Mouse (Mus musculus): ENCODE measurements around the gene Sh3pxd2b. TPM values are rescaled to one million over a fixed set of nuclear protein-coding genes. Genes with fewer than 3 reads are reported as not detected.

The Sh3pxd2b gene
- total and polyA plus RNA-seq, 2 experiments from 2014 or later = 3.3 to 12.4 TPM

DNA sequence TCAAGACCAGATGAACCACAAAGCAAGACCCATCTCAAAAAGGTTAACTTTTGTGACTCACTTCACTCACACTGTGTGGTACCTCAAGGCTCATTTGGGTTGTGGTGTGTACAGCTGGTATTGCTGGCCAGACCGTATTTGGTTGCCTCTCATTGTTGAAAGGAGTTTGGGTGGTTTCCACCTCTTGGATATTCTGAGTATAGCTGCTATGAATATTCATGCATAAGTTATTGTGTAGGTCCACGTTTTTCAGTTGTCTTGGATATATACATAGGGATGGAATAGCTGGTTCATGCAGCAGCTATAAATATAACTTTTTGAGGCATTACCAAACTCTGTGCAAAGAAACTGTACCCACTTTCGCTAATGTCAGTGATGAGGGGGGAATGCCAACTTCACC, 95.0 kb downstream of the Sh3pxd2b start:
- Histone ChIP-seq H3K9me3 (replicated peaks; ENCODE audit: control insufficient read depth, low read length) (no peaks in the 10 kb centered on the region), H3K4me2 (ENCODE audit: low read depth, low read length) (no peak overlapping the region), H3K27me3 (ENCODE audit: control insufficient read depth, insufficient read depth, low read length) (no peaks in the 10 kb centered on the region), H3K27ac (ENCODE audit: low read depth) (no peak overlapping the region), H3K4me3 (ENCODE audit: low read depth, low read length) (no peak overlapping the region), H3K4me1 (ENCODE audit: control insufficient read depth, insufficient read depth) (no peaks in the 10 kb centered on the region), H3K9ac (replicated peaks; ENCODE audit: low read depth, low read length) (no peak overlapping the region), H3K36me3 (replicated peaks; ENCODE audit: control insufficient read depth, insufficient read depth, low read length) (no peaks in the 10 kb centered on the region)
- no peak for TF ChIP-seq EP300 (IDR thresholded peaks at IDR 0.05; ENCODE audit: low read depth)
- TF ChIP-seq CTCF (IDR thresholded peaks at IDR 0.05; ENCODE audit: low read depth) = no peak
- WGBS = 65% methylated on average over 3 of the region's 3 CpGs
- no peak for DNase-seq (ENCODE audit: low spot score)
- ATAC-seq (ENCODE audit: insufficient read depth, low read depth) = no peak

DNA sequence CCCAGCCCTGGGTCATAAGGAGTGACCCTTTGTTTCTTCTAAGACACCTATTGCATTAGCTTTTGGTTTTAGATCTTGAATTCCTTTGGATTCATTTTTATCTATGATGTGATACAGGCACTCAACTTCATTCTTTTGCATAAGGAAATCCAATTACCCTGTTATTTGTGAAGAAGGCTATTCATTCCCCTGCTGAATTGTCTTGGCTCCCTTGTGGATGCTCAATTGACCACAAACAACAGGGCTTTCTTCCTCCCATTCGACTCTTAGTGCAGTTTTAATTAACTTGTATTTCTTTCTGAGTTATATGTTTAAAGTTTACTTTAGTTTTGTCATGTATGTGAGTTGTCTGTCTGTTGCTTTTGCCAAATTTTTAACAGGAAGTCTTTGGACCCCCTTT, 96.6 kb downstream of the Sh3pxd2b start:
- 50% methylated on average over 1 of the region's 1 CpGs for WGBS
- Histone ChIP-seq H3K27me3 (ENCODE audit: control insufficient read depth, insufficient read depth, low read length) (no peaks in the 10 kb centered on the region), H3K4me3 (ENCODE audit: low read depth, low read length) (no peak overlapping the region), H3K9me3 (replicated peaks; ENCODE audit: control insufficient read depth, low read length) (no peaks in the 10 kb centered on the region), H3K27ac (ENCODE audit: low read depth) (no peak overlapping the region), H3K36me3 (replicated peaks; ENCODE audit: control insufficient read depth, insufficient read depth, low read length) (no peaks in the 10 kb centered on the region), H3K9ac (replicated peaks; ENCODE audit: low read depth, low read length) (no peak overlapping the region), H3K4me2 (ENCODE audit: low read depth, low read length) (no peak overlapping the region), H3K4me1 (ENCODE audit: control insufficient read depth, insufficient read depth) (no peaks in the 10 kb centered on the region)
- ATAC-seq (ENCODE audit: insufficient read depth, low read depth) (no peak), DNase-seq (ENCODE audit: low spot score) (no peak)
- no peak for TF ChIP-seq CTCF (IDR thresholded peaks at IDR 0.05; ENCODE audit: low read depth)
- TF ChIP-seq EP300 (IDR thresholded peaks at IDR 0.05; ENCODE audit: low read depth) = no peak

DNA sequence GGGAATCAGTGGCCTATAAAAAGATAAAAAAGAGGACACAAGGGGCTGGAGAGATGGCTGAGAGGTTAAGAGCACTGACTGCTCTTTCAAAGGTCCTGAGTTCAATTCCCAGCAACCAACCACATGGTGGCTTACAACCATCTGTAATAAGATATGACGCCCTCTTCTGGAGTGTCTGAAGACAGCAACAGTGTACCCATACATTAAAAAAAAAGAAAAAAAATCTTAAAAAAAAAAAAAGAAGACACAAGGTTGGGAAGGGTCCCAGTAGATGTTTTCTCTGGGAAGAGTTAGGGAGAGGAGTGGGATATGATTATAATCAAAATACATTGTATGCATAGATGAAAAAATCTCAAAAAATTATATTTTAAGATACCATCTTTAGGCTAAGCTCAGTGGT, 97.5 kb downstream of the Sh3pxd2b start:
- DNase-seq (ENCODE audit: low spot score) (no peak), ATAC-seq (ENCODE audit: insufficient read depth, low read depth) (no peak)
- Histone ChIP-seq H3K27me3 (ENCODE audit: control insufficient read depth, insufficient read depth, low read length) (no peaks in the 10 kb centered on the region), H3K9me3 (replicated peaks; ENCODE audit: control insufficient read depth, low read length) (no peaks in the 10 kb centered on the region), H3K4me2 (ENCODE audit: low read depth, low read length) (no peak overlapping the region), H3K36me3 (replicated peaks; ENCODE audit: control insufficient read depth, insufficient read depth, low read length) (no peaks in the 10 kb centered on the region), H3K27ac (ENCODE audit: low read depth) (no peak overlapping the region), H3K9ac (replicated peaks; ENCODE audit: low read depth, low read length) (no peak overlapping the region), H3K4me3 (ENCODE audit: low read depth, low read length) (no peak overlapping the region), H3K4me1 (ENCODE audit: control insufficient read depth, insufficient read depth) (no peaks in the 10 kb centered on the region)
- no peak for TF ChIP-seq EP300 (IDR thresholded peaks at IDR 0.05; ENCODE audit: low read depth)
- WGBS = 68% methylated on average over 1 of the region's 1 CpGs

GRCm38 (mm10) chr11:32445637-32446226, 98.1 kb downstream of the Sh3pxd2b start:
- Histone ChIP-seq H3K27ac (ENCODE audit: low read depth) (no peak overlapping the region), H3K4me2 (ENCODE audit: low read depth, low read length) (no peak overlapping the region), H3K9me3 (replicated peaks; ENCODE audit: control insufficient read depth, low read length) (no peaks in the 10 kb centered on the region), H3K36me3 (replicated peaks; ENCODE audit: control insufficient read depth, insufficient read depth, low read length) (no peaks in the 10 kb centered on the region), H3K4me3 (ENCODE audit: low read depth, low read length) (no peak overlapping the region), H3K9ac (replicated peaks; ENCODE audit: low read depth, low read length) (no peak overlapping the region), H3K4me1 (ENCODE audit: control insufficient read depth, insufficient read depth) (no peaks in the 10 kb centered on the region), H3K27me3 (ENCODE audit: control insufficient read depth, insufficient read depth, low read length) (no peaks in the 10 kb centered on the region)
- WGBS = 53% methylated on average over 6 of the region's 6 CpGs
- DNase-seq (ENCODE audit: low spot score) (no peak), ATAC-seq (ENCODE audit: insufficient read depth, low read depth) (no peak)
- TF ChIP-seq EP300 (IDR thresholded peaks at IDR 0.05; ENCODE audit: low read depth) (no peak), CTCF (IDR thresholded peaks at IDR 0.05; ENCODE audit: low read depth) (no peak)

- Histone ChIP-seq H3K27me3 (ENCODE audit: control insufficient read depth, insufficient read depth, low read length) (no peaks in the 10 kb centered on the region), H3K9me3 (replicated peaks; ENCODE audit: control insufficient read depth, low read length) (no peaks in the 10 kb centered on the region), H3K27ac (ENCODE audit: low read depth) (no peak overlapping the region), H3K36me3 (replicated peaks; ENCODE audit: control insufficient read depth, insufficient read depth, low read length) (no peaks in the 10 kb centered on the region), H3K4me1 (ENCODE audit: control insufficient read depth, insufficient read depth) (no peaks in the 10 kb centered on the region), H3K4me2 (ENCODE audit: low read depth, low read length) (no peak overlapping the region), H3K9ac (replicated peaks; ENCODE audit: low read depth, low read length) (no peak overlapping the region), H3K4me3 (ENCODE audit: low read depth, low read length) (no peak overlapping the region)
- ATAC-seq (ENCODE audit: insufficient read depth, low read depth) = no peak
- DNase-seq (ENCODE audit: low spot score) = peak; percentile 78
- TF ChIP-seq EP300 (IDR thresholded peaks at IDR 0.05; ENCODE audit: low read depth) (no peak), CTCF (IDR thresholded peaks at IDR 0.05; ENCODE audit: low read depth) (peak; percentile 78)
- WGBS = 0% methylated on average over 1 of the region's 1 CpGs
Measured at GRCm38 (mm10) chr11:32450216-32450615, 102.6 kb downstream of the Sh3pxd2b start.

- Histone ChIP-seq H3K27me3 (ENCODE audit: control insufficient read depth, insufficient read depth, low read length) (no peaks in the 10 kb centered on the region), H3K36me3 (replicated peaks; ENCODE audit: control insufficient read depth, insufficient read depth, low read length) (no peaks in the 10 kb centered on the region), H3K4me1 (ENCODE audit: control insufficient read depth, insufficient read depth) (0 out of 2 replicates have a peak, but pooled peaks cover under 1% of the 10 kb centered on the region), H3K4me3 (ENCODE audit: low read depth, low read length) (no peak overlapping the region), H3K9ac (replicated peaks; ENCODE audit: low read depth, low read length) (no peak overlapping the region), H3K4me2 (ENCODE audit: low read depth, low read length) (no peak overlapping the region), H3K9me3 (replicated peaks; ENCODE audit: control insufficient read depth, low read length) (no peaks in the 10 kb centered on the region), H3K27ac (ENCODE audit: low read depth) (no peak overlapping the region)
- DNase-seq (ENCODE audit: low spot score) (no peak), ATAC-seq (ENCODE audit: insufficient read depth, low read depth) (no peak)
- WGBS = 92% methylated on average over 6 of the region's 6 CpGs
- no peak for TF ChIP-seq CTCF (IDR thresholded peaks at IDR 0.05; ENCODE audit: low read depth)
- no peak for TF ChIP-seq EP300 (IDR thresholded peaks at IDR 0.05; ENCODE audit: low read depth)
Measured at GRCm38 (mm10) chr11:32451306-32451705, 103.7 kb downstream of the Sh3pxd2b start.

All from heart, postnatal 0 days (tissue).